Mouse (Mus musculus) heart, adult 2 months (tissue): Measurements from ENCODE around the gene Tmem18. TPM values are rescaled to one million over a fixed set of nuclear protein-coding genes. Genes with fewer than 3 reads are reported as not detected.

Source experiments
- DNase-seq, 2 experiments: peaks; one replicate each; pipeline ENCODE4 v3.0.0; 2021
- H3K27ac ChIP-seq: fragments of 200-600 bp; 2 replicates; pipeline ENCODE4 v1.8.1; 2022
- H3K27me3 ChIP-seq: fragments of 200-500 bp; 2 replicates; pipeline ENCODE4 v1.6.1; 2012; ENCODE audit warnings: mild to moderate bottlenecking, low read length, inconsistent platforms, mixed read lengths; ENCODE audit not compliant: control insufficient read depth, insufficient read depth
- H3K36me3 ChIP-seq: fragments of 200-500 bp; 2 replicates; pipeline ENCODE4 v1.6.1; 2012; ENCODE audit warnings: low read length, inconsistent platforms; ENCODE audit not compliant: control insufficient read depth, insufficient read depth
- H3K4me1 ChIP-seq: fragments of 200-500 bp; 2 replicates; pipeline ENCODE4 v1.6.1; 2011; ENCODE audit warnings: low read length; ENCODE audit not compliant: control insufficient read depth, insufficient read depth
- H3K4me3 ChIP-seq: fragments of 200-600 bp; 2 replicates; pipeline ENCODE4 v1.8.1; 2022
- H3K79me2 ChIP-seq: fragments of 200-500 bp; replicated peaks from 2 replicates; pipeline ENCODE4 v1.6.1; 2012; ENCODE audit warnings: mild to moderate bottlenecking, inconsistent platforms, low read length, moderate library complexity, mixed read lengths; ENCODE audit not compliant: control insufficient read depth, insufficient read depth
- H3K9ac ChIP-seq: fragments of 200-500 bp; 2 replicates; pipeline ENCODE4 v1.6.1; 2012; ENCODE audit warnings: low read depth, mild to moderate bottlenecking, control low read depth, inconsistent platforms, low read length, mixed read lengths
- CTCF ChIP-seq: fragments of 200-600 bp; IDR thresholded peaks from 2 replicates; pipeline ENCODE4 v1.8.1; 2022; ENCODE audit warnings: antibody characterized with exemption, mild to moderate bottlenecking, moderate library complexity
- EP300 ChIP-seq: fragments of 200-500 bp; IDR thresholded peaks from 2 replicates; pipeline ENCODE4 v1.6.1; 2011; ENCODE audit warnings: low read depth, low read length, control low read depth; ENCODE audit not compliant: insufficient read depth
- POLR2A ChIP-seq: fragments of 200-500 bp; IDR thresholded peaks from 2 replicates; pipeline ENCODE4 v1.6.1; 2011; ENCODE audit warnings: mild to moderate bottlenecking, low read depth, low read length, control low read depth; ENCODE audit not compliant: insufficient read depth
- WGBS: fragments of 180-500 bp; shearing (Covaris S2); methylation state at CpG from one replicate; pipeline ENCODE4 v1.1.7; 2018; 5-methylcytosine and 5-hydroxymethylcytosine counted together
- intact Hi-C: fragments of 180-260 bp; cut with DNase I; formaldehyde crosslinking; loops from one replicate; pipeline ENCODE4 v1.15.1; 2025
- microRNA-seq, 2 experiments: library from miRNA; unstranded; fragments of <30 nt; microRNA quantifications; one replicate each; pipeline ENCODE4 v1.2.0; 2021
- polyA plus RNA-seq: library from polyadenylated mRNA; depleted of rRNA; stranded (reverse); fragments of >200 nt; gene quantifications from 2 replicates; pipeline ENCODE4 v1.2.3, GENCODE M21; 2012; rRNA removed
- total RNA-seq, 2 experiments: library from RNA; stranded (reverse); gene quantifications; 2 replicates each; pipeline ENCODE4 v1.2.3; 2021

Gene Tmem18
- total and polyA plus RNA-seq, 3 experiments = 7.9 to 9.4 (median 9.0) TPM

GRCm38 (mm10) chr12:30618425-30618824 is 34.2 kb downstream of the Tmem18 start:
- TF ChIP-seq CTCF (no peak), EP300 (no peak), POLR2A (no peak)
- DNase-seq = no peak
- H3K27me3 ChIP-seq = no peaks in the 10 kb centered on the region
- no peak overlapping the region for H3K9ac ChIP-seq
- H3K79me2 ChIP-seq = no peaks in the 10 kb centered on the region
- no peaks in the 10 kb centered on the region for H3K4me1 ChIP-seq
- no peak overlapping the region for H3K4me3 ChIP-seq
- WGBS = 38% methylated on average over 8 of the region's 8 CpGs
- intact Hi-C loops = no loop called here
- no peaks in the 10 kb centered on the region for H3K36me3 ChIP-seq
- no peak overlapping the region for H3K27ac ChIP-seq

DNA sequence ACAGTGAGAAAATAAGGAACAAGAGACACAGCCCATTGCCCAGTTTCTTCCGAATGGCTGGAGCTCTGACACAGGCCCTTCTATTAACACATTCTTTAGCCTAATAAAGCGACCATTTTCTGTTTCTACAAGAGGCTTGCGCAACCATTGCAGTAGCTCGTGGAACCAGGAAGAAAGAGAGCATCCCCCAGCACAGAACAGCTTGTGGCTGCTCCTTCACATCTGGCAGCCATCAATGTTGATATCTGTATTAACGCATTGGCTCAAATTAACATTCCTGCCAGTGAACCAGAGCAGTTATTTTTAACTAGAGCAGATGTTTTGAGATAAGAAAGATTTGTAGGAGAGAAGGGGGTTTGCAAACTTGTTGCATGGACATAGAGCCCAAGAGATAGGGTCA is 44.2 kb downstream of the Tmem18 start:
- 44% methylated on average over 5 of the region's 5 CpGs for WGBS
- Histone ChIP-seq H3K9ac (no peak overlapping the region), H3K4me3 (no peak overlapping the region), H3K4me1 (no peaks in the 10 kb centered on the region), H3K79me2 (no peaks in the 10 kb centered on the region), H3K36me3 (no peaks in the 10 kb centered on the region), H3K27ac (no peak overlapping the region), H3K27me3 (no peaks in the 10 kb centered on the region)
- DNase-seq = no peak
- no peak for TF ChIP-seq EP300
- TF ChIP-seq CTCF = no peak
- TF ChIP-seq POLR2A = no peak
- intact Hi-C loops = no loop called here

GRCm38 (mm10) chr12:30634534-30634933 is 50.3 kb downstream of the Tmem18 start:
- Histone ChIP-seq H3K9ac (no peak overlapping the region), H3K36me3 (no peaks in the 10 kb centered on the region), H3K4me1 (no peaks in the 10 kb centered on the region), H3K27ac (no peak overlapping the region), H3K4me3 (no peak overlapping the region), H3K27me3 (no peaks in the 10 kb centered on the region), H3K79me2 (no peaks in the 10 kb centered on the region)
- TF ChIP-seq EP300 (no peak), CTCF (no peak), POLR2A (no peak)
- DNase-seq = no peak
- intact Hi-C loops = no loop called here

Small RNA genes within 50 kb of the gene (microRNA-seq; reads per million reads assigned to microRNA genes)
- 0 reads per million in 2 experiments for gene Gm25243

Other genes starting within 250 kb of the Tmem18 start
- under 1 TPM; 0.29 to 0.48 TPM for gene Sntg2, start 211.1 kb upstream of the Tmem18 start, total RNA-seq
- gene Sntg2, start 211.1 kb upstream of the Tmem18 start, polyA plus RNA-seq = 0.55 and 0.88 TPM in 2 replicates